In genomic region chr2:48001800-48002507, GRCm38 (mm10) we compare ENCODE assay signal across 9 mouse cellular contexts.
DNase-seq lines count a peak whose midpoint lies in the region; ATAC-seq and TF ChIP-seq lines count a peak whose summit lies in the region.
"Had no signal": no experiment of that assay in that cellular context is flagged by ENCODE, and none has a peak within 500 bp of the region (broad histone marks: within the 10 kb centered on the region; RNA-seq: fewer than 3 reads in every experiment).

No protein-coding gene starts in this region.

- no peaks in the 10 kb centered on the region for H3K9me3 ChIP-seq in forebrain, embryonic 16.5 days (ENCODE audit: control insufficient read depth, low read length)
- H3K9me3 ChIP-seq in intestine, embryonic 15.5 days = no peaks in the 10 kb centered on the region
- H3K9me3 ChIP-seq in midbrain, embryonic 15.5 days = no peaks in the 10 kb centered on the region

- no peak overlapping the region for H3K27ac ChIP-seq in thymus, adult 2 months (ENCODE audit: control insufficient read depth, insufficient read depth, low read length)
- H3K27ac ChIP-seq in forebrain, embryonic 16.5 days (ENCODE audit: low read length) = no peak overlapping the region
- H3K27ac ChIP-seq in intestine, embryonic 15.5 days = no peak overlapping the region
- H3K27ac ChIP-seq in midbrain, embryonic 15.5 days = no peak overlapping the region

- no peak for TF ChIP-seq POLR2A in thymus, adult 2 months (IDR thresholded peaks at IDR 0.05; ENCODE audit: control insufficient read depth, extremely low read depth, insufficient read depth, low read length, poor library complexity)

- no peaks in the 10 kb centered on the region for H3K36me3 ChIP-seq in thymus, adult 2 months (ENCODE audit: control insufficient read depth, insufficient read depth, low read length)
- no peaks in the 10 kb centered on the region for H3K36me3 ChIP-seq in forebrain, embryonic 16.5 days (ENCODE audit: control insufficient read depth, insufficient read depth)
- H3K36me3 ChIP-seq in intestine, embryonic 15.5 days = no peaks in the 10 kb centered on the region
- H3K36me3 ChIP-seq in midbrain, embryonic 15.5 days (replicated peaks) = no peaks in the 10 kb centered on the region

- no peaks in the 10 kb centered on the region for H3K27me3 ChIP-seq in thymus, adult 2 months (ENCODE audit: control insufficient read depth, insufficient read depth, low read length)
- no peaks in the 10 kb centered on the region for H3K27me3 ChIP-seq in forebrain, embryonic 16.5 days (replicated peaks; ENCODE audit: control insufficient read depth, insufficient read depth, low read length)
- no peaks in the 10 kb centered on the region for H3K27me3 ChIP-seq in intestine, embryonic 15.5 days (replicated peaks)
- H3K27me3 ChIP-seq in midbrain, embryonic 15.5 days (replicated peaks) = no peaks in the 10 kb centered on the region

- no peak overlapping the region for H3K4me3 ChIP-seq in thymus, adult 2 months (ENCODE audit: control insufficient read depth, insufficient read depth, low read length)
- no peak overlapping the region for H3K4me3 ChIP-seq in forebrain, embryonic 16.5 days (replicated peaks; ENCODE audit: low read length)
- H3K4me3 ChIP-seq in intestine, embryonic 15.5 days (replicated peaks) = no peak overlapping the region
- no peak overlapping the region for H3K4me3 ChIP-seq in midbrain, embryonic 15.5 days
- H3K4me3 ChIP-seq: erythroblast, embryonic 14.5 days had no signal

- WGBS in thymus, adult 2 months = 52% methylated on average over 11 of the region's 11 CpGs
- 50% methylated on average over 11 of the region's 11 CpGs for WGBS in forebrain, embryonic 16.5 days
- WGBS in intestine, embryonic 15.5 days = 32% methylated on average over 11 of the region's 11 CpGs
- 62% methylated on average over 11 of the region's 11 CpGs for WGBS in midbrain, embryonic 15.5 days

- no peak for TF ChIP-seq CTCF in thymus, adult 2 months (IDR thresholded peaks at IDR 0.05; ENCODE audit: borderline replicate concordance, control insufficient read depth, extremely low read depth, insufficient read depth, low read length, poor library complexity)

- no peak overlapping the region for H3K4me2 ChIP-seq in forebrain, embryonic 16.5 days (ENCODE audit: low read length)
- H3K4me2 ChIP-seq in intestine, embryonic 15.5 days (replicated peaks) = no peak overlapping the region
- no peak overlapping the region for H3K4me2 ChIP-seq in midbrain, embryonic 15.5 days

- H3K9ac ChIP-seq in forebrain, embryonic 16.5 days (replicated peaks; ENCODE audit: low read depth, low read length) = no peak overlapping the region
- no peak overlapping the region for H3K9ac ChIP-seq in intestine, embryonic 15.5 days
- H3K9ac ChIP-seq in midbrain, embryonic 15.5 days = no peak overlapping the region

- ATAC-seq in forebrain, embryonic 16.5 days = peak; percentile 84
- peak; percentile 87 for ATAC-seq in intestine, embryonic 15.5 days
- peak; percentile 91 for ATAC-seq in midbrain, embryonic 15.5 days (replicated peaks)

- no peaks in the 10 kb centered on the region for H3K4me1 ChIP-seq in thymus, adult 2 months (replicated peaks; ENCODE audit: control insufficient read depth, insufficient read depth, low read length)
- no peaks in the 10 kb centered on the region for H3K4me1 ChIP-seq in forebrain, embryonic 16.5 days (replicated peaks; ENCODE audit: control insufficient read depth, insufficient read depth, low read length)
- no peaks in the 10 kb centered on the region for H3K4me1 ChIP-seq in intestine, embryonic 15.5 days (replicated peaks)
- H3K4me1 ChIP-seq in midbrain, embryonic 15.5 days = no peaks in the 10 kb centered on the region

- peak; percentile 34 for DNase-seq in thymus, adult 2 months
- no peak for DNase-seq in thymus, postnatal 36 days
- peak; percentile 41 for DNase-seq in c-Kit-positive CD71-negative TER-119-negative erythroid progenitor cells, embryonic 14.5 days (ENCODE audit: low read depth)
- peak; percentile 10 to 74 for DNase-seq in left cerebral cortex, adult 9 months (ENCODE audit: low spot score in 2 of 2)
- DNase-seq in spleen, adult 18-20 months = no peak

Comparison
In these comparisons a context has a peak if more than half of its experiments do, and no peak if none do; other contexts are left out.
1. DNase-seq: peak in thymus, adult 2 months (single experiment), c-Kit-positive CD71-negative TER-119-negative erythroid progenitor cells, embryonic 14.5 days (single experiment) and left cerebral cortex, adult 9 months (2 of 2); none in thymus, postnatal 36 days (0 of 2) and spleen, adult 18-20 months (0 of 2).
2. Peak in every context shown above with its lines, with median percentiles within 50 percentile points of each other: ATAC-seq.